Mouse (Mus musculus): ENCODE results near the gene Tsc22d3. TPM values are rescaled to one million over a fixed set of nuclear protein-coding genes. Genes with fewer than 3 reads are reported as not detected.
A peak's percentile ranks its signal among the peaks of the same experiment; 100 is the strongest.

Gene Tsc22d3
- total and polyA plus RNA-seq, 3 experiments = 133 to 205 (median 140) TPM

DNA sequence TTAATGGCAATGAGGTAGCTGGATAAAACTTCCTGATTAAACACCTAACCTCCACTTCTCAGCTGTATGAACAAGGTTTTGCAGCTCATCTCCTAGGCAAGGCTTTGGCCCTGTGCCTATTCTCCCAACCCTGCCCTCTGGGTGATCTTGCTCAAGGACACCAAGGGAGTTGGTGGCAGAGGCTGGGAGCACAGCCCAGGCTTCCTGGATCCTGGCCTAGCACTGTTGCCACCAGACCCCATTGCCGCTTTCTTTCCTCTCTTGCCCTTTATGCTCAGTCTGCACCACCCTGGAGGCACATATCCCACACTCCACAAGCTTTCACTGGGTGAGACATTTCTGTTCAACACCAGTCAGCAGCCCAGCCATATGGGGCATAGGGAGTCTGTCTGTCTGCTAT is 35.7 kb downstream of the Tsc22d3 start:
- intact Hi-C loops (cut with DNase I) = no loop called here
- 0 out of 2 replicates have a peak overlapping the region, but pooled peaks have one; percentile 38 for H3K9ac ChIP-seq (ENCODE audit: low read depth, low read length)
- DNase-seq = peak; percentile 37 to 55
- H3K4me3 ChIP-seq = no peak overlapping the region
- no peak for TF ChIP-seq POLR2A (IDR thresholded peaks at IDR 0.05; ENCODE audit: insufficient read depth, low read depth, low read length)
- no peak for TF ChIP-seq CTCF (IDR thresholded peaks at IDR 0.05)
- TF ChIP-seq EP300 (IDR thresholded peaks at IDR 0.05; ENCODE audit: insufficient read depth, low read depth, low read length) = no peak
- H3K79me2 ChIP-seq (replicated peaks; ENCODE audit: control insufficient read depth, insufficient read depth, low read length) = no peaks in the 10 kb centered on the region
- peaks cover 23% of the 10 kb centered on the region for H3K36me3 ChIP-seq (ENCODE audit: control insufficient read depth, insufficient read depth, low read length)
- WGBS = 83% methylated on average over 1 of the region's 1 CpGs
- peak overlapping the region; percentile 63 for H3K27ac ChIP-seq
- H3K4me1 ChIP-seq (ENCODE audit: control insufficient read depth, insufficient read depth, low read length) = peaks cover 18% of the 10 kb centered on the region
- H3K27me3 ChIP-seq (ENCODE audit: control insufficient read depth, insufficient read depth, low read length) = no peaks in the 10 kb centered on the region

DNA sequence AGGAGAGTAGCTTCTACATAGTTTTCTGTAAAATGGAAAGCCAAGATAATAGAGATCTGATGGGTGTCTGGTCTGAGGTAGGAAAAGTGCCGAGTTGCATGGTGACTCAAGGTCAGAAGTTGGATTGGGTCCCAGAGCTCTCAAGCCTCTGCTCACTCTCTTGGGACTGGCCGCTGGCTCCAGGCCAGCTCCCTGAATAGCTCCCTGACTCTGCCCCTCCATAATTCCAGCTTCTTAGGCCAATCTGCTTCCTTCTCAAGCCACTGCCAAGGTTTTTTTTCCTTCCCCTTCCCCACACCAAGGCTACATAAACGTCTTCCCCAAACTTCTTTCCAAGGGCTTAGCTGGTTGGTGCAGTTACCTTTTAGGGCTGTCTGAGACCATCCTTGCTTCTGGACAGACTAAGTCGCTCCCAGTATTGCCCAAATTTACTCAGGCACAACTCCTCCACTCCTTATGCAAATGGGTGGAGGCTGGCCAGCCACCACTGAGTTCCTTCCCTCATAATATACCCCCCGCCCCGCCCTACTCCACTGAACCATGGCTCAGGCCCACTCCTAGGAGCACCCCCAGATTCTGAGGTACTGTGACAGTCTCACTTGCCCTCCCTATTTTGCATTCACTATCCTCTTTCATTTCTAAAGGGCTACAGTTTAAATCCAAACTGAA is 42.1 kb downstream of the Tsc22d3 start:
- 35% methylated on average over 6 of the region's 6 CpGs for WGBS

DNA sequence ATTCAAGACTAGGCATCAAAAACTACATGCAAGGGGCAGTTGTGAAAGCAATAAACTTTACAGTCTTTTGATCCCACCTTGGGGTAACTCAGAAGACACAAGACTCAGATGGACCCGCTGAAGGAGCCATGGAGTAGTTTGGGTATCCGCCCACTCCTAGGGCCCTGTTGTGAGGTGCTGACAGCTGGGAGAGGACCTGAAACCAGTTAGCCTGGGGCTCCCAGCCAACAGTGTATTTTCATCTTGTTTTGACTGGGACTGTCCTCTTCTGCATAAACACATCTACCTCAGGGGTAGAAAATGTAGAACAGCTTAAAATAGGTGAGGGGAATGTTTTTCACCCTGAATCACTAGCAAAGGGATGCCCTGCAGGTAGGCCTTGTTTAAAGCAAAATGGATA is 44.5 kb downstream of the Tsc22d3 start:
- 68% methylated on average over 2 of the region's 2 CpGs for WGBS
- intact Hi-C loops (cut with DNase I) = no loop called here
- H3K27me3 ChIP-seq (ENCODE audit: control insufficient read depth, insufficient read depth, low read length) = no peaks in the 10 kb centered on the region

More for the DNA sequence above, 42.1 kb downstream of the Tsc22d3 start:
- Histone ChIP-seq H3K36me3 (ENCODE audit: control insufficient read depth, insufficient read depth, low read length) (peaks cover 19% of the 10 kb centered on the region), H3K27ac (peak overlapping the region; percentile 76), H3K4me3 (no peak overlapping the region), H3K27me3 (ENCODE audit: control insufficient read depth, insufficient read depth, low read length) (no peaks in the 10 kb centered on the region), H3K79me2 (replicated peaks; ENCODE audit: control insufficient read depth, insufficient read depth, low read length) (no peaks in the 10 kb centered on the region), H3K9ac (ENCODE audit: low read depth, low read length) (peak overlapping the region; percentile 28; the same call in 1 of the 2 replicates), H3K4me1 (ENCODE audit: control insufficient read depth, insufficient read depth, low read length) (peaks cover 11% of the 10 kb centered on the region)
- DNase-seq = peak; percentile 81 to 86
- intact Hi-C loops (cut with DNase I) = no loop called here
- TF ChIP-seq EP300 (IDR thresholded peaks at IDR 0.05; ENCODE audit: insufficient read depth, low read depth, low read length) (peak; percentile 52; the same call in 1 of the 2 replicates), POLR2A (IDR thresholded peaks at IDR 0.05; ENCODE audit: insufficient read depth, low read depth, low read length) (no peak)

DNA sequence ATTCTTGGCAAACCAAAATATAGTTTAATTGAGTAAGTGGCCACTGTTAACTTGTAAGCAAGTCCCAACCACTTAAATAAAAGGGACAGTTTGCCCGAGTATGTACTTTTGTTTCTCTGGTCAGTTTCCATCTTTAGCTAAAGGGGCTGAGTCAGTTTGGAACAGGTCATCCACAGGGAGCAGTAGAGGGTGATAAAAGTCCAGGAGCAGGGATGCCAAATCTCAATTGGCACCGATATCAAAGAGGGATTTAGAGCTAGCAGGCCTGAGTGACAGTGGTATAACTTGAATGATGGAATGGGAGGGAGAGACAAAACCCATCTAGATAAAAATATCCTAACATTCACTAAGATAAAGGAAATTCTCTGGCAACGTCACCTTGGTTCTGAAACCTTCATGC is 45.0 kb downstream of the Tsc22d3 start:
- TF ChIP-seq CTCF (IDR thresholded peaks at IDR 0.05) = peak; percentile 39
- no peak for TF ChIP-seq EP300 (IDR thresholded peaks at IDR 0.05; ENCODE audit: insufficient read depth, low read depth, low read length)
- WGBS = 42% methylated on average over 3 of the region's 3 CpGs
- peak overlapping the region; percentile 47 for H3K27ac ChIP-seq
- no peaks in the 10 kb centered on the region for H3K27me3 ChIP-seq (ENCODE audit: control insufficient read depth, insufficient read depth, low read length)
- intact Hi-C loops (cut with DNase I) = no loop called here
- no peak overlapping the region for H3K9ac ChIP-seq (ENCODE audit: low read depth, low read length)
- H3K79me2 ChIP-seq (replicated peaks; ENCODE audit: control insufficient read depth, insufficient read depth, low read length) = no peaks in the 10 kb centered on the region
- no peak for DNase-seq
- peaks cover 19% of the 10 kb centered on the region for H3K36me3 ChIP-seq (ENCODE audit: control insufficient read depth, insufficient read depth, low read length)
- H3K4me3 ChIP-seq = no peak overlapping the region
- peaks cover 13% of the 10 kb centered on the region for H3K4me1 ChIP-seq (ENCODE audit: control insufficient read depth, insufficient read depth, low read length)

More for the DNA sequence above, 44.5 kb downstream of the Tsc22d3 start:
- H3K4me1 ChIP-seq (ENCODE audit: control insufficient read depth, insufficient read depth, low read length) = peaks cover 13% of the 10 kb centered on the region
- peaks cover 19% of the 10 kb centered on the region for H3K36me3 ChIP-seq (ENCODE audit: control insufficient read depth, insufficient read depth, low read length)
- peak overlapping the region; percentile 76 for H3K27ac ChIP-seq
- no peak overlapping the region for H3K9ac ChIP-seq (ENCODE audit: low read depth, low read length)
- H3K4me3 ChIP-seq = no peak overlapping the region
- no peaks in the 10 kb centered on the region for H3K79me2 ChIP-seq (replicated peaks; ENCODE audit: control insufficient read depth, insufficient read depth, low read length)
- TF ChIP-seq CTCF (IDR thresholded peaks at IDR 0.05) = no peak
- TF ChIP-seq EP300 (IDR thresholded peaks at IDR 0.05; ENCODE audit: insufficient read depth, low read depth, low read length) = no peak
- TF ChIP-seq POLR2A (IDR thresholded peaks at IDR 0.05; ENCODE audit: insufficient read depth, low read depth, low read length) = no peak
- no peak for DNase-seq

DNA sequence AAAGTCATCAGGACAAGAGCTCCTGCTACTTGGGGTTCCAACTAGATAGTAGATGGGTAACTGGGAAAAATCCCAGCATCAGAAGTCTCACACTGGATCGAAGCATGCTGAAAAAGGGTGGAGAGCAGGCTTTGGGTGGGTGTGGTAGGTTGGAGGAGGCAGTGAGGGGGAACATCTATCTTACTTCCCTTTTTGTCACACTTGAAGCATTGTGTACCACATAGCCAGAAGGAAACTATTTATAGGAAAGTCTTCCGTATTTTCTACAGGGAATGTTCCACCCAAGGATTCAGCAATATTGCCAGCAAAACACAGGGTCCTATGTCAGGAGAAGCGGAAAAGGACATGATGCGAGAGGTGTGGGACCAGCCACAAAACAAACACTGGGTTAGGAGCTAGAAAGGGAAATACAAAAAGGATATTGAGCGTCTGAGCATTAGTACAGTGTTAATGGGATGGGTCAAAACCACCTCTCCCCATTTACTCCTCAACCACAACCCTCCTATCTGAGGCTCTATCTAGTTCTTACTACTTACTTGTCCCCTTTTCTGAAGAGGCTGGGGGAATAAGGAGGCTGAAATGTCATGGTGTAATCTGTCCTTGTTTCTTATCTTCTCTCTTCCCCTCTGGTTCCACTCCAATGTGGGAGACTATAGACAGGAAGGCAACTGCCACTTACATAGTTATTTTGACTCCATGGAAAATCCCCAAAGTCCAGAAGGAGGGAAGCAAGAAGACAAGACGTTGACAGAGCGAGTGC is 52.6 kb downstream of the Tsc22d3 start:
- peak in 1 of 2 experiments; percentile 11 for DNase-seq
- Histone ChIP-seq H3K9ac (ENCODE audit: low read depth, low read length) (no peak overlapping the region), H3K4me3 (no peak overlapping the region), H3K27ac (peak overlapping the region; percentile 33), H3K36me3 (ENCODE audit: control insufficient read depth, insufficient read depth, low read length) (peaks cover 13% of the 10 kb centered on the region), H3K79me2 (replicated peaks; ENCODE audit: control insufficient read depth, insufficient read depth, low read length) (no peaks in the 10 kb centered on the region), H3K4me1 (ENCODE audit: control insufficient read depth, insufficient read depth, low read length) (peaks cover 12% of the 10 kb centered on the region), H3K27me3 (ENCODE audit: control insufficient read depth, insufficient read depth, low read length) (no peaks in the 10 kb centered on the region)
- TF ChIP-seq EP300 (IDR thresholded peaks at IDR 0.05; ENCODE audit: insufficient read depth, low read depth, low read length) = 0 out of 2 replicates have a peak, but pooled peaks have one; percentile 30
- 0 out of 2 replicates have a peak, but pooled peaks have one; percentile 17 for TF ChIP-seq POLR2A (IDR thresholded peaks at IDR 0.05; ENCODE audit: insufficient read depth, low read depth, low read length)
- TF ChIP-seq CTCF (IDR thresholded peaks at IDR 0.05) = no peak
- intact Hi-C loops (cut with DNase I) = no loop called here
- 43% methylated on average over 7 of the region's 7 CpGs for WGBS

DNA sequence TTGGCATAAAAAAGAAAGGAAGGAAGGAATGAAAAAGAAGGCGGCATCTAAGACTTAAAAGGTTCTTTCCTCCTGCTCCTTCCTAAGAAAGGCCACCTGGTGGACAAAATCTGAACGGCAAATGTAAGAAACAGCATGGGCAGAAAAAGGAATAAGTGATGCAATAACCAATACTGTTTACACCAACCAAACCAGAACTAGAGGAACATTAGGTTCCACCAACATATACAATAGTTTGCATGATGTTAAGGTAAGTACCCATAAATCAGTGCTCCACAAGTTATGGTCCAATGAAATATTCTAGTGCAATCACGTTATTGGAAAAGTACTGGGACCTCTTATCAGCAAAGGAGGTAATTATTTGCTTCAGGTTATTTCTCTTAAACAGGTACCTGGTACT is 55.7 kb downstream of the Tsc22d3 start:
- Histone ChIP-seq H3K36me3 (ENCODE audit: control insufficient read depth, insufficient read depth, low read length) (peaks cover 18% of the 10 kb centered on the region), H3K79me2 (replicated peaks; ENCODE audit: control insufficient read depth, insufficient read depth, low read length) (no peaks in the 10 kb centered on the region), H3K27me3 (ENCODE audit: control insufficient read depth, insufficient read depth, low read length) (no peaks in the 10 kb centered on the region), H3K9ac (ENCODE audit: low read depth, low read length) (no peak overlapping the region), H3K4me1 (ENCODE audit: control insufficient read depth, insufficient read depth, low read length) (peaks cover 11% of the 10 kb centered on the region), H3K4me3 (no peak overlapping the region), H3K27ac (no peak overlapping the region)
- peak in 1 of 2 experiments; percentile 51 for DNase-seq
- intact Hi-C loops (cut with DNase I) = loop anchor here (1.0 kb wide), 1 partner anchor 54 kb away; no protein-coding TSS in a partner anchor
- TF ChIP-seq POLR2A (IDR thresholded peaks at IDR 0.05; ENCODE audit: insufficient read depth, low read depth, low read length) (no peak), CTCF (IDR thresholded peaks at IDR 0.05) (peak; percentile 86)
- WGBS = 41% methylated on average over 3 of the region's 3 CpGs
